Mouse (Mus musculus): ENCODE results near the gene Atp1b4. TPM values are rescaled to one million over a fixed set of nuclear protein-coding genes. Genes with fewer than 3 reads are reported as not detected.
"Not testable (repeated sequence)": the region's sequence is repeated elsewhere in the genome, so short reads cannot be mapped to it uniquely, and the experiment has no call there.

Atp1b4 gene
- not detected in 2 replicates for polyA plus RNA-seq (2016; fragmentation: Nextera tagmentation; extraction: Ambion mirVana)

GRCm38 (mm10) chrX:38315884-38316283, at the start of gene Atp1b4:
Gene Atp1b4, plus strand, starts transcription at chrX:38316184.
- Histone ChIP-seq H3K27ac (no peak within 1 kb of the TSS), H3K36me3 (no peaks in the 10 kb centered on the region), H3K9me3 (replicated peaks) (no peaks in the 10 kb centered on the region), H3K4me3 (no peak within 1 kb of the TSS), H3K4me1 (no peaks in the 10 kb centered on the region), H3K27me3 (ENCODE audit: low read depth, poor library complexity, severe bottlenecking) (no peaks in the 10 kb centered on the region)
- WGBS: 85% methylated on average over 8 of the region's 8 CpGs
- no peak for DNase-seq (ENCODE audit: low spot score)

- 78% methylated on average over 4 of the region's 4 CpGs for WGBS
- Histone ChIP-seq H3K27ac (no peak overlapping the region), H3K4me1 (no peaks in the 10 kb centered on the region), H3K27me3 (ENCODE audit: low read depth, poor library complexity, severe bottlenecking) (no peaks in the 10 kb centered on the region), H3K9me3 (replicated peaks) (no peaks in the 10 kb centered on the region), H3K4me3 (no peak overlapping the region), H3K36me3 (no peaks in the 10 kb centered on the region)
- no peak for DNase-seq (ENCODE audit: low spot score)
These were observed 7.4 kb upstream of the Atp1b4 start for GRCm38 (mm10) chrX:38308597-38308996.

GRCm38 (mm10) chrX:38311054-38311453, 4.9 kb upstream of the Atp1b4 start:
- H3K27me3 ChIP-seq (ENCODE audit: low read depth, poor library complexity, severe bottlenecking): no peaks in the 10 kb centered on the region
- H3K27ac ChIP-seq: no peak overlapping the region
- DNase-seq (ENCODE audit: low spot score): no peak
- H3K4me1 ChIP-seq: no peaks in the 10 kb centered on the region
- H3K4me3 ChIP-seq: no peak overlapping the region
- no peaks in the 10 kb centered on the region for H3K9me3 ChIP-seq (replicated peaks)
- H3K36me3 ChIP-seq: no peaks in the 10 kb centered on the region
- 85% methylated on average over 2 of the region's 2 CpGs for WGBS

- H3K9me3 ChIP-seq (replicated peaks): no peaks in the 10 kb centered on the region
- no peak for DNase-seq (ENCODE audit: low spot score)
- H3K36me3 ChIP-seq: no peaks in the 10 kb centered on the region
- H3K27ac ChIP-seq: no peak overlapping the region
- no peaks in the 10 kb centered on the region for H3K4me1 ChIP-seq
- H3K27me3 ChIP-seq (ENCODE audit: low read depth, poor library complexity, severe bottlenecking): no peaks in the 10 kb centered on the region
- WGBS: 67% methylated on average over 9 of the region's 9 CpGs
- no peak overlapping the region for H3K4me3 ChIP-seq
These were observed 2.9 kb upstream of the Atp1b4 start for GRCm38 (mm10) chrX:38312910-38313625.

- H3K4me1 ChIP-seq: no peaks in the 10 kb centered on the region
- H3K4me3 ChIP-seq: no peak overlapping the region
- H3K36me3 ChIP-seq: no peaks in the 10 kb centered on the region
- no peak overlapping the region for H3K27ac ChIP-seq
- WGBS: 73% methylated on average over 6 of the region's 6 CpGs
- H3K27me3 ChIP-seq (ENCODE audit: low read depth, poor library complexity, severe bottlenecking): no peaks in the 10 kb centered on the region
- H3K9me3 ChIP-seq (replicated peaks): no peaks in the 10 kb centered on the region
- DNase-seq (ENCODE audit: low spot score): no peak
These were observed 2.3 kb upstream of the Atp1b4 start for GRCm38 (mm10) chrX:38313626-38314210.

GRCm38 (mm10) chrX:38330695-38331406, 14.9 kb downstream of the Atp1b4 start:
- no peak overlapping the region for H3K27ac ChIP-seq
- DNase-seq (ENCODE audit: low spot score): no peak
- H3K27me3 ChIP-seq (ENCODE audit: low read depth, poor library complexity, severe bottlenecking): no peaks in the 10 kb centered on the region
- no peaks in the 10 kb centered on the region for H3K9me3 ChIP-seq (replicated peaks)
- H3K4me3 ChIP-seq: no peak overlapping the region
- H3K4me1 ChIP-seq: no peaks in the 10 kb centered on the region
- H3K36me3 ChIP-seq: no peaks in the 10 kb centered on the region
- WGBS: 56% methylated on average over 4 of the region's 4 CpGs

- WGBS: 60% methylated on average over 8 of the region's 8 CpGs
- Histone ChIP-seq H3K9me3 (replicated peaks) (no peaks in the 10 kb centered on the region), H3K27me3 (ENCODE audit: low read depth, poor library complexity, severe bottlenecking) (no peaks in the 10 kb centered on the region), H3K27ac (no peak overlapping the region), H3K4me1 (no peaks in the 10 kb centered on the region), H3K36me3 (no peaks in the 10 kb centered on the region), H3K4me3 (no peak overlapping the region)
- DNase-seq (ENCODE audit: low spot score): no peak
These were observed 18.6 kb downstream of the Atp1b4 start for GRCm38 (mm10) chrX:38334329-38335279.

GRCm38 (mm10) chrX:38362016-38362415, 46.0 kb downstream of the Atp1b4 start:
- Histone ChIP-seq H3K9me3 (replicated peaks) (no peaks in the 10 kb centered on the region), H3K4me3 (no peak overlapping the region), H3K27ac (no peak overlapping the region), H3K4me1 (no peaks in the 10 kb centered on the region), H3K36me3 (no peaks in the 10 kb centered on the region), H3K27me3 (ENCODE audit: low read depth, poor library complexity, severe bottlenecking) (no peaks in the 10 kb centered on the region)
- 76% methylated on average over 8 of the region's 8 CpGs for WGBS
- no peak for DNase-seq (ENCODE audit: low spot score)

GRCm38 (mm10) chrX:38364621-38365020, 48.6 kb downstream of the Atp1b4 start:
- not testable (repeated sequence) for H3K4me1 ChIP-seq; H3K4me3 ChIP-seq; H3K27ac ChIP-seq; H3K9me3 ChIP-seq (replicated peaks); DNase-seq (ENCODE audit: low spot score); H3K36me3 ChIP-seq; H3K27me3 ChIP-seq (ENCODE audit: low read depth, poor library complexity, severe bottlenecking)
- WGBS: 67% methylated on average over 1 of the region's 1 CpGs

- 86% methylated on average over 1 of the region's 1 CpGs for WGBS
- not testable (repeated sequence) for DNase-seq (ENCODE audit: low spot score)
These were observed 57.2 kb downstream of the Atp1b4 start for GRCm38 (mm10) chrX:38373169-38373568.

More at GRCm38 (mm10) chrX:38373169-38373568, 57.2 kb downstream of the Atp1b4 start:
- H3K4me1 ChIP-seq; H3K27ac ChIP-seq; H3K27me3 ChIP-seq (ENCODE audit: low read depth, poor library complexity, severe bottlenecking); H3K4me3 ChIP-seq; H3K36me3 ChIP-seq; H3K9me3 ChIP-seq (replicated peaks): not testable (repeated sequence)

Data from limb, embryonic 10.5 days (tissue).